Mouse (Mus musculus) left cerebral cortex, postnatal 14 days (tissue): ENCODE measurements around the gene Bex1. TPM values are rescaled to one million over a fixed set of nuclear protein-coding genes. Genes with fewer than 3 reads are reported as not detected.
"Not testable (repeated sequence)": the region's sequence is repeated elsewhere in the genome, so short reads cannot be mapped to it uniquely, and the experiment has no call there.

Experiments used
- DNase-seq, 2 experiments: peaks; one replicate each; pipeline ENCODE4 v3.0.0; 2021 to 2022; ENCODE audit warnings: low spot score in 2 of 2, mixed read lengths in 1 of 2
- intact Hi-C: fragments of 180-260 bp; cut with DNase I; formaldehyde crosslinking; loops from one replicate; pipeline ENCODE4 v1.15.1; 2025
- long read RNA-seq, 2 experiments: library from polyadenylated mRNA; stranded (forward); transcript quantifications; one replicate each; pipeline ENCODE4 v2.0.0; 2021
- total RNA-seq, 2 experiments: library from RNA; stranded (reverse); gene quantifications; 2 replicates each; pipeline ENCODE4 v1.2.3; 2021

Bex1 gene
- 100 to 1,000 TPM in 1 of 2 experiments, 10 to 100 TPM in 1; 95.2 to 113 TPM for total RNA-seq
- long read RNA-seq, experiment 1, transcript Bex1-201 (3 exons, 866 nt), result major isoform, 42 of 109 reads
- long read RNA-seq, experiment 1, partial matches to known transcripts, result 16 of 109 reads
- long read RNA-seq, experiment 1, other reads (novel, unspliced or antisense), result 51 of 109 reads
- long read RNA-seq, experiment 2, transcript Bex1-201 (3 exons, 866 nt), result major isoform, 39 of 91 reads
- long read RNA-seq, experiment 2, partial matches to known transcripts, result 11 of 91 reads
- long read RNA-seq, experiment 2, other reads (novel, unspliced or antisense), result 40 of 91 reads

- intact Hi-C loops, DNase-seq: not testable (repeated sequence)
These were observed at the start of gene Bex1, which contains the start of gene Tceal7 for GRCm38 (mm10) chrX:136214729-136215677. TSS of gene Bex1 (minus strand) at chrX:136215513. TSS of gene Tceal7 (plus strand) at chrX:136214779.

GRCm38 (mm10) chrX:136252023-136252729 lies 36.9 kb upstream of the Bex1 start:
- DNase-seq, result no peak
- intact Hi-C loops, result no loop called here

- DNase-seq, result no peak
- intact Hi-C loops, result no loop called here
These were observed 34.4 kb upstream of the Bex1 start for GRCm38 (mm10) chrX:136249671-136250070.

- intact Hi-C loops, result no loop called here
- DNase-seq, result no peak
These were observed 33.5 kb upstream of the Bex1 start for GRCm38 (mm10) chrX:136248811-136249210.

- intact Hi-C loops, result no loop called here
- DNase-seq, result peak in 1 of 2 experiments; percentile 4
These were observed 30.3 kb upstream of the Bex1 start for GRCm38 (mm10) chrX:136245521-136246071.

GRCm38 (mm10) chrX:136244574-136245229 lies 29.4 kb upstream of the Bex1 start, which contains the start of gene Tceal9:
TSS of gene Tceal9 (plus strand) at chrX:136245079.
- DNase-seq, result peak; percentile 52 to 68
- intact Hi-C loops, result no loop called here

- intact Hi-C loops, result no loop called here
- no peak for DNase-seq
These were observed 27.9 kb upstream of the Bex1 start for GRCm38 (mm10) chrX:136243181-136243580.

GRCm38 (mm10) chrX:136238118-136238517 lies 22.8 kb upstream of the Bex1 start:
- peak in 1 of 2 experiments; percentile 61 for DNase-seq
- intact Hi-C loops, result loop anchor here (2.0 to 5.0 kb wide), 2 partner anchors 67 to 84 kb away; no protein-coding TSS in a partner anchor

GRCm38 (mm10) chrX:136227768-136228167 lies 12.5 kb upstream of the Bex1 start:
- DNase-seq, result no peak
- intact Hi-C loops, result no loop called here

GRCm38 (mm10) chrX:136223714-136224113 lies 8.4 kb upstream of the Bex1 start:
- intact Hi-C loops, result no loop called here
- DNase-seq, result no peak

GRCm38 (mm10) chrX:136216303-136216702 lies 990 bp upstream of the Bex1 start:
- no peak for DNase-seq
- intact Hi-C loops, result no loop called here

GRCm38 (mm10) chrX:136213396-136213795 lies 1.9 kb downstream of the Bex1 start:
- DNase-seq, result no peak
- intact Hi-C loops, result no loop called here

GRCm38 (mm10) chrX:136204406-136204805 lies 10.9 kb downstream of the Bex1 start:
- DNase-seq, result no peak
- intact Hi-C loops, result no loop called here

GRCm38 (mm10) chrX:136203664-136204066 lies 11.6 kb downstream of the Bex1 start, which contains the start of gene Tceal5:
TSS of gene Tceal5 (minus strand) at chrX:136203876.
- intact Hi-C loops, result no loop called here
- DNase-seq, result peak; percentile 71 to 73

GRCm38 (mm10) chrX:136203257-136203656 lies 12.1 kb downstream of the Bex1 start:
- DNase-seq, result no peak
- intact Hi-C loops, result no loop called here

GRCm38 (mm10) chrX:136196873-136197272 lies 18.4 kb downstream of the Bex1 start:
- intact Hi-C loops, result no loop called here
- DNase-seq, result peak in 1 of 2 experiments; percentile 13

GRCm38 (mm10) chrX:136195193-136195944 lies 19.9 kb downstream of the Bex1 start:
- intact Hi-C loops, result no loop called here
- no peak for DNase-seq

GRCm38 (mm10) chrX:136183107-136183506 lies 32.2 kb downstream of the Bex1 start:
- DNase-seq, result no peak
- intact Hi-C loops, result no loop called here
